Mouse (Mus musculus): Measurements from ENCODE around the gene Tmem117. TPM values are rescaled to one million over a fixed set of nuclear protein-coding genes. Genes with fewer than 3 reads are reported as not detected.
A peak's percentile ranks its signal among the peaks of the same experiment; 100 is the strongest.

Gene Tmem117
- total and polyA plus RNA-seq, 2 experiments from 2014 or later, result 19.1 to 20.4 TPM

GRCm38 (mm10) chr15:95068799-95069198 is 439.8 kb downstream of the Tmem117 start:
- Histone ChIP-seq H3K27ac (ENCODE audit: low read depth, low read length) (0 out of 2 replicates have a peak overlapping the region, but pooled peaks have one; percentile 26), H3K4me3 (ENCODE audit: low read depth, low read length) (no peak overlapping the region), H3K36me3 (ENCODE audit: insufficient read depth, low read length) (no peaks in the 10 kb centered on the region), H3K4me1 (ENCODE audit: insufficient read depth, low read length) (no peaks in the 10 kb centered on the region), H3K9me3 (ENCODE audit: low read length) (no peaks in the 10 kb centered on the region), H3K9ac (replicated peaks; ENCODE audit: low read length, poor library complexity, severe bottlenecking) (no peak overlapping the region), H3K4me2 (ENCODE audit: low read depth, low read length, poor library complexity, severe bottlenecking) (no peak overlapping the region), H3K27me3 (ENCODE audit: insufficient read depth, low read length) (no peaks in the 10 kb centered on the region)
- 0 out of 2 replicates have a peak, but pooled peaks have one; percentile 27 for ATAC-seq (ENCODE audit: low FRiP score)
- no peak for DNase-seq (ENCODE audit: low spot score)
- TF ChIP-seq CTCF (IDR thresholded peaks at IDR 0.05), result no peak
- 31% methylated on average over 1 of the region's 1 CpGs for whole genome bisulfite sequencing

- Histone ChIP-seq H3K36me3 (ENCODE audit: insufficient read depth, low read length) (no peaks in the 10 kb centered on the region), H3K4me3 (ENCODE audit: low read depth, low read length) (no peak overlapping the region), H3K9ac (replicated peaks; ENCODE audit: low read length, poor library complexity, severe bottlenecking) (no peak overlapping the region), H3K4me1 (ENCODE audit: insufficient read depth, low read length) (no peaks in the 10 kb centered on the region), H3K27me3 (ENCODE audit: insufficient read depth, low read length) (no peaks in the 10 kb centered on the region), H3K27ac (ENCODE audit: low read depth, low read length) (no peak overlapping the region), H3K9me3 (ENCODE audit: low read length) (no peaks in the 10 kb centered on the region), H3K4me2 (ENCODE audit: low read depth, low read length, poor library complexity, severe bottlenecking) (no peak overlapping the region)
- 91% methylated on average over 7 of the region's 7 CpGs for WGBS
- ATAC-seq (ENCODE audit: low FRiP score) (no peak), DNase-seq (ENCODE audit: low spot score) (no peak)
- no peak for TF ChIP-seq CTCF (IDR thresholded peaks at IDR 0.05)
These were observed 441.8 kb downstream of the Tmem117 start for GRCm38 (mm10) chr15:95070881-95071280.

- Histone ChIP-seq H3K4me2 (ENCODE audit: low read depth, low read length, poor library complexity, severe bottlenecking) (no peak overlapping the region), H3K36me3 (ENCODE audit: insufficient read depth, low read length) (no peaks in the 10 kb centered on the region), H3K9me3 (ENCODE audit: low read length) (no peaks in the 10 kb centered on the region), H3K4me3 (ENCODE audit: low read depth, low read length) (no peak overlapping the region), H3K4me1 (ENCODE audit: insufficient read depth, low read length) (no peaks in the 10 kb centered on the region), H3K27me3 (ENCODE audit: insufficient read depth, low read length) (no peaks in the 10 kb centered on the region), H3K27ac (ENCODE audit: low read depth, low read length) (0 out of 2 replicates have a peak overlapping the region, but pooled peaks have one; percentile 3), H3K9ac (replicated peaks; ENCODE audit: low read length, poor library complexity, severe bottlenecking) (no peak overlapping the region)
- ATAC-seq (ENCODE audit: low FRiP score) (no peak), DNase-seq (ENCODE audit: low spot score) (peak; percentile 53)
- 44% methylated on average over 12 of the region's 12 CpGs for WGBS
- no peak for TF ChIP-seq CTCF (IDR thresholded peaks at IDR 0.05)
These were observed 446.3 kb downstream of the Tmem117 start for GRCm38 (mm10) chr15:95075356-95075755.

- Histone ChIP-seq H3K4me3 (ENCODE audit: low read depth, low read length) (no peak overlapping the region), H3K27ac (ENCODE audit: low read depth, low read length) (no peak overlapping the region), H3K27me3 (ENCODE audit: insufficient read depth, low read length) (no peaks in the 10 kb centered on the region), H3K9me3 (ENCODE audit: low read length) (no peaks in the 10 kb centered on the region), H3K36me3 (ENCODE audit: insufficient read depth, low read length) (no peaks in the 10 kb centered on the region), H3K4me2 (ENCODE audit: low read depth, low read length, poor library complexity, severe bottlenecking) (0 out of 2 replicates have a peak overlapping the region, but pooled peaks have one; percentile 12), H3K9ac (replicated peaks; ENCODE audit: low read length, poor library complexity, severe bottlenecking) (no peak overlapping the region), H3K4me1 (ENCODE audit: insufficient read depth, low read length) (peaks cover 7% of the 10 kb centered on the region; the same call in 1 of the 2 replicates)
- TF ChIP-seq CTCF (IDR thresholded peaks at IDR 0.05), result no peak
- DNase-seq (ENCODE audit: low spot score) (peak; percentile 74), ATAC-seq (ENCODE audit: low FRiP score) (no peak)
- 69% methylated on average over 11 of the region's 11 CpGs for WGBS
These were observed 452.6 kb downstream of the Tmem117 start for GRCm38 (mm10) chr15:95081654-95082053.

GRCm38 (mm10) chr15:95085962-95086361 is 456.9 kb downstream of the Tmem117 start:
- 77% methylated on average over 7 of the region's 7 CpGs for WGBS
- no peak for DNase-seq (ENCODE audit: low spot score)
- no peak for TF ChIP-seq CTCF (IDR thresholded peaks at IDR 0.05)
- no peak for ATAC-seq (ENCODE audit: low FRiP score)
- Histone ChIP-seq H3K9me3 (ENCODE audit: low read length) (no peaks in the 10 kb centered on the region), H3K27ac (ENCODE audit: low read depth, low read length) (no peak overlapping the region), H3K4me2 (ENCODE audit: low read depth, low read length, poor library complexity, severe bottlenecking) (no peak overlapping the region), H3K27me3 (ENCODE audit: insufficient read depth, low read length) (no peaks in the 10 kb centered on the region), H3K9ac (replicated peaks; ENCODE audit: low read length, poor library complexity, severe bottlenecking) (no peak overlapping the region), H3K4me1 (ENCODE audit: insufficient read depth, low read length) (peaks cover 7% of the 10 kb centered on the region; the same call in 1 of the 2 replicates), H3K4me3 (ENCODE audit: low read depth, low read length) (no peak overlapping the region), H3K36me3 (ENCODE audit: insufficient read depth, low read length) (no peaks in the 10 kb centered on the region)

GRCm38 (mm10) chr15:95100133-95100532 is 471.1 kb downstream of the Tmem117 start:
- no peak overlapping the region for H3K9ac ChIP-seq (replicated peaks; ENCODE audit: low read length, poor library complexity, severe bottlenecking)
- no peak for DNase-seq (ENCODE audit: low spot score)
- no peak overlapping the region for H3K27ac ChIP-seq (ENCODE audit: low read depth, low read length)
- no peaks in the 10 kb centered on the region for H3K9me3 ChIP-seq (ENCODE audit: low read length)
- WGBS, result 80% methylated on average over 7 of the region's 7 CpGs
- H3K4me2 ChIP-seq (ENCODE audit: low read depth, low read length, poor library complexity, severe bottlenecking), result no peak overlapping the region
- H3K36me3 ChIP-seq (ENCODE audit: insufficient read depth, low read length), result no peaks in the 10 kb centered on the region
- no peaks in the 10 kb centered on the region for H3K4me1 ChIP-seq (ENCODE audit: insufficient read depth, low read length)
- no peak for TF ChIP-seq CTCF (IDR thresholded peaks at IDR 0.05)
- H3K27me3 ChIP-seq (ENCODE audit: insufficient read depth, low read length), result no peaks in the 10 kb centered on the region
- no peak overlapping the region for H3K4me3 ChIP-seq (ENCODE audit: low read depth, low read length)
- no peak for ATAC-seq (ENCODE audit: low FRiP score)

All from midbrain, postnatal 0 days (tissue).